Mouse (Mus musculus) adrenal gland, adult 2 months (tissue): Measurements from ENCODE around the gene F7. TPM values are rescaled to one million over a fixed set of nuclear protein-coding genes. Genes with fewer than 3 reads are reported as not detected.
A peak's percentile ranks its signal among the peaks of the same experiment; 100 is the strongest.

Experiments used
- DNase-seq: peaks from one replicate; pipeline ENCODE4 v3.0.0; 2021
- long read RNA-seq: library from polyadenylated mRNA; stranded (forward); transcript quantifications from one replicate; pipeline ENCODE4 v2.0.0, GENCODE M21; 2021
- polyA plus RNA-seq: library from polyadenylated mRNA; depleted of rRNA; stranded (reverse); fragments of >200 nt; gene quantifications from 2 replicates; pipeline ENCODE4 v1.2.3, GENCODE M21; 2012; rRNA removed
- total RNA-seq, 2 experiments: library from RNA; stranded (reverse); gene quantifications; 2 replicates each; pipeline ENCODE4 v1.2.3; 2021

F7 gene
- total RNA-seq (1 to 10 TPM in 1 of 2 experiments, under 1 TPM in 1; 0.24 to 1.8 TPM), polyA plus RNA-seq (0.12 and 0.33 TPM in 2 replicates)
- long read RNA-seq, partial matches to known transcripts: 0 of 1 reads
- long read RNA-seq, other reads (novel, unspliced or antisense): 1 of 1 reads

GRCm38 (mm10) chr8:13025487-13026224 lies at the start of gene F7:
Gene F7 (plus strand): TSS chr8:13026034.
- DNase-seq: peak; percentile 43

GRCm38 (mm10) chr8:12976290-12976689 lies 49.5 kb upstream of the F7 start:
- DNase-seq: no peak

- DNase-seq: no peak
These were observed 49.1 kb upstream of the F7 start for GRCm38 (mm10) chr8:12976723-12977122.

DNA sequence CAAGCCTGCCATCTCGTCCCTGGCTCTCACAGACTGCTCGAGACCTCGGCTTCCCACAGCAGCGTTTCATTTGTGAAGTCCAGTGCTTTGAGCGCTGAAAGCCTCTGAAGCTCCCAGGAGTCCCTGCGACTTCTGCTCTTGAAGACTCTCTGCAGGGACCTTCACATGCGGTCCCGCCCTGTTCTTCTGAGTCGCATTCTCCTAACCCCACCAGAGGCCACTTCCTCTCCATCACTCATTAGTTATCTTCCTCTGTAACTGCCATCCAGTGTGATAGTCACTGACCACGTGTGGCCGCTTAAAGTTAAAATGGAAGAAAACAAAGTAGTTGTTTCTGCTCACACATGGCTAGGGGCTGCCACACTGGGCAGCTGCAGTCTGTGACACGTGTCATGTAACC lies 48.5 kb upstream of the F7 start:
- DNase-seq: no peak

- DNase-seq: no peak
These were observed 47.5 kb upstream of the F7 start for GRCm38 (mm10) chr8:12978308-12978707.

GRCm38 (mm10) chr8:12978726-12979125 lies 47.1 kb upstream of the F7 start:
- peak; percentile 37 for DNase-seq

GRCm38 (mm10) chr8:12983681-12984467 lies 42.0 kb upstream of the F7 start:
- DNase-seq: peak; percentile 77

GRCm38 (mm10) chr8:12984601-12985243 lies 41.1 kb upstream of the F7 start:
- no peak for DNase-seq

GRCm38 (mm10) chr8:12985259-12985658 lies 40.6 kb upstream of the F7 start:
- no peak for DNase-seq

- DNase-seq: no peak
These were observed 38.3 kb upstream of the F7 start for GRCm38 (mm10) chr8:12987571-12987970.

GRCm38 (mm10) chr8:12988722-12989430 lies 37.0 kb upstream of the F7 start:
- no peak for DNase-seq

GRCm38 (mm10) chr8:12991411-12991810 lies 34.4 kb upstream of the F7 start:
- no peak for DNase-seq

GRCm38 (mm10) chr8:12994468-12994867 lies 31.4 kb upstream of the F7 start:
- DNase-seq: no peak

- DNase-seq: peak; percentile 48
These were observed 30.4 kb upstream of the F7 start for GRCm38 (mm10) chr8:12995481-12995880.

GRCm38 (mm10) chr8:12996831-12997275 lies 29.0 kb upstream of the F7 start:
- DNase-seq: no peak

- no peak for DNase-seq
These were observed 27.5 kb upstream of the F7 start for GRCm38 (mm10) chr8:12998331-12998730.

DNA sequence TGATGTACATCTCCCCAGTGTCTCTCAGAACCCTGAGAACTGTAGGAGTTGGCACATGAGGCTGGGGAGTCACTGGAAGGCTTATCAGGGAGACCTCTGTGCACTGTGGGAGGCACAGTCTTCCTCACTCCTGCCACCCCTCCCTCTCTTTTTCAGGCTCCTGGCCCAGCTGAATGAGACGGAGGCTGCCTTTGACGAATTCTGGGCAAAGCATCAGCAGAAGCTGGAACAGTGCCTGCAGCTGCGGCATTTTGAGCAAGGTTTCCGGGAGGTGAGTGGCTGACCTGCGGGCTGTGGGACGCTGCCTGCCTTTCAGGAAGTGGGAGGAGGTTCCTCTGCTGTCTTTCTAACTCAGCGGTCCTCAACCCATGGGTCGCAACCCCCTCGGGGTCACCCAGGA lies 26.0 kb upstream of the F7 start:
- DNase-seq: peak; percentile 17

DNA sequence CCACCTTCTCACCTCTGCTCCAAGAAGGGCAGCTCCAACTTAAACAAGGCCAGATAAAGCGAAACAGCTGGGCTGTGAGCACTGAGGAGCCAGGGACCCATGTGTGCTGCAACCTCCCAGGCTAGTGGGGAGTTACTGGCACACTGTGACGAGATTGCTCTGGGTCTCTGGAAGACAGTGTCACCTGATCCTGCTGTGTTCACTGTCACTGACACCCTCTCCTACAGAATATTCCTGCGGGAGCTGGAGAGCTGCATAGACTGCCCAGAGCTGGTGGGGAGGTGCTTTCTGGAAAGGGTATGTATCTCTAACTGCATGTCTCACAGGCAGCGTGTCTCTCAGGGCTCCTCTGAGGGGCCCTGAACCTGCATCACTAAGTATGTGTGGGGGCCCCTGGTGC lies 18.4 kb upstream of the F7 start:
- no peak for DNase-seq

GRCm38 (mm10) chr8:13010313-13010712 lies 15.5 kb upstream of the F7 start:
- no peak for DNase-seq

- no peak for DNase-seq
These were observed 6.3 kb upstream of the F7 start for GRCm38 (mm10) chr8:13019560-13019959.

DNA sequence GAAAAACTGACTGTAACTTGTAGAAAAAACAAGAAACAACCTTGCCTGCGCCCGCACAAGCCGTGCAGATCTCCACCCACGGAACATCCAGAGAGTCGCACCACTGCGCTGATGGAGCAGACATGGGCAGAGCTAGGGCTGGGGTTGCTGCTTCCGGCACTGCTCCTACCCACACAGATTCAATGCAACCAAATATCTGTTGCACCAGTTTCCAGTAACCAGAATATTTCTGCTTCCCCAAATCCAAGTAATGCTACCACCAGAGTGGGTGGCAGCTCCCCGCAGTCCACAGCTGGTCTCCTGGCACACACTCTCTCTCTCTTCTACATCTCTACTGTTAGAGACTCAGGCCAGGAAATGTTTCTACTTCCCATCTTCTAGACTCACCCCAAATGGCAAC lies 4.0 kb upstream of the F7 start:
- DNase-seq: no peak

- DNase-seq: no peak
These were observed 1.8 kb downstream of the F7 start for GRCm38 (mm10) chr8:13027615-13028014.
